Mouse (Mus musculus): ENCODE data around the gene Gm10999. TPM values are rescaled to one million over a fixed set of nuclear protein-coding genes. Genes with fewer than 3 reads are reported as not detected.
"Not testable (repeated sequence)": the region's sequence is repeated elsewhere in the genome, so short reads cannot be mapped to it uniquely, and the experiment has no call there.

The Gm10999 gene
- not detected in 2 replicates for polyA plus RNA-seq (2015; fragmentation: Nextera tagmentation; extraction: Ambion mirVana)

DNA sequence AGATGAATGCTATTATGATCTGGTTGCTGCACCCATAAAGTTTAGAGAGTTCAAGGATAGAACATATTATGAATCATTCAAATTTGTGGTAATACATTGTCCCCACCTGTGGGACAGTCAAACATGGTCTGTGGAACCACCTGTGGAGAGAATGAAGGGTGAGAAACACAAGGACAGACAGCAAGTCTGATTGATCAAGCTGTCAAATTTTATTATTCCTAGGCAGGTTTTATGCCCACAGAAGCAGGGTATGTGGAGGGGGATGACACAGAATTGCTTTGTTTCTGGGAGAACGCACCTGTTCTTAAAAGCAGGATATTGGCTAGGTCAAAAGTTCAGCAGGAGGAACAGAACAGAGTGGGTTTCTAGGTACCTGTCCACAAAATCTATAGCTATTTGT, at the start of gene Gm10999:
Gm10999 (minus strand) TSS at position 101 of the 400 bp plus-strand sequence.
- Histone ChIP-seq H3K9me3 (replicated peaks; ENCODE audit: control insufficient read depth, low read length) (no peaks in the 10 kb centered on the region), H3K4me3 (ENCODE audit: low read length) (no peak within 1 kb of the TSS), H3K9ac (ENCODE audit: low read length) (no peak within 1 kb of the TSS), H3K36me3 (ENCODE audit: control insufficient read depth, insufficient read depth) (no peaks in the 10 kb centered on the region), H3K4me2 (ENCODE audit: low read depth, low read length) (no peak within 1 kb of the TSS), H3K4me1 (ENCODE audit: control insufficient read depth, insufficient read depth, low read length) (no peaks in the 10 kb centered on the region), H3K27ac (ENCODE audit: low read length) (no peak within 1 kb of the TSS), H3K27me3 (ENCODE audit: control insufficient read depth, insufficient read depth, low read length) (no peaks in the 10 kb centered on the region)
- no peak for ATAC-seq (replicated peaks; ENCODE audit: extremely low read depth, insufficient read depth, low FRiP score)
- 48% methylated on average over 1 of the region's 1 CpGs for WGBS

DNA sequence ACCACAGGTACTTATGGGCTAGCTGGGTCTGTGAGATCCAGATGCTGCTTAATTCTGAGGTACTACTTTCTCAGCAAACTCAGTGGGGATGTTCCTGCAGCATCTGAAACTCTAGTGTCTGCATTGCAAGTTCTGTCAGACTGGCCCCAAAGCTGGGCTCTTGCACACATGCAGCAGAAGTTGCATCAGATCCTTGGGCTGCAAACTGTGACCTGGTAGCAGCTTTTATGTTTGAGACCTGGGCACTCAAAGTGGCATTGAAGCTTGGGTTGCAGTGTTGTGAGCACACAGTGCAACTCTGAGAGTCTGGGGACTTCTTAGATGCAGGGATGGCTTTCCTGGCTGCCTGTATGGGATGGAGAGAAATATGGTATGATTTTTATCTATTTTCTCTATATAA, 2.0 kb upstream of the Gm10999 start:
- H3K9ac ChIP-seq (ENCODE audit: low read length) = no peak overlapping the region
- no peak for ATAC-seq (replicated peaks; ENCODE audit: extremely low read depth, insufficient read depth, low FRiP score)
- no peak overlapping the region for H3K4me3 ChIP-seq (ENCODE audit: low read length)
- H3K27ac ChIP-seq (ENCODE audit: low read length) = no peak overlapping the region
- no peaks in the 10 kb centered on the region for H3K9me3 ChIP-seq (replicated peaks; ENCODE audit: control insufficient read depth, low read length)
- H3K4me2 ChIP-seq (ENCODE audit: low read depth, low read length) = no peak overlapping the region
- no peaks in the 10 kb centered on the region for H3K4me1 ChIP-seq (ENCODE audit: control insufficient read depth, insufficient read depth, low read length)
- no peaks in the 10 kb centered on the region for H3K27me3 ChIP-seq (ENCODE audit: control insufficient read depth, insufficient read depth, low read length)
- H3K36me3 ChIP-seq (ENCODE audit: control insufficient read depth, insufficient read depth) = no peaks in the 10 kb centered on the region

DNA sequence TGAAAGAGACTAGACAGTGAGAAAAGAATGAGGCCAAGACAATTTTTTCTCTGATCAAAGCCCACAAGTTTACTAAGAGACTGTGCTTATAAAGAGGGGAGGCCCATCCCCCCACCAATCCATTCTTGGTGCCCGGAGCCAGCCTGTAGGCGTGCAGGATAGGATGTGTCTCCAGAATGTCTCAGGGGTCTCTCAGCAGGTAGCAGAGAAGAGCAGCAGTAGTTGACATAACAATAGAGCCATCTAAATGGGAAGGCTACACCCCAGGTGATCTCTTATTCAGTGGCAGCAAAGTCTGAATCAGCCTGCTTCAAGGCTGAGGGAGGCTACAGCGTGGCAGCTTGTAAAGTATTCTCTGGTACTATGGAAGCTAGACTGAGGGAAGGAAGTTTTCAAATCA, 15.7 kb downstream of the Gm10999 start:
- WGBS = 58% methylated on average over 3 of the region's 3 CpGs
- H3K9me3 ChIP-seq (replicated peaks; ENCODE audit: control insufficient read depth, low read length) = not testable (repeated sequence)

More for the DNA sequence above, 15.7 kb downstream of the Gm10999 start:
- not testable (repeated sequence) for H3K4me2 ChIP-seq (ENCODE audit: low read depth, low read length); H3K36me3 ChIP-seq (ENCODE audit: control insufficient read depth, insufficient read depth); H3K4me1 ChIP-seq (ENCODE audit: control insufficient read depth, insufficient read depth, low read length); ATAC-seq (replicated peaks; ENCODE audit: extremely low read depth, insufficient read depth, low FRiP score); H3K4me3 ChIP-seq (ENCODE audit: low read length); H3K27me3 ChIP-seq (ENCODE audit: control insufficient read depth, insufficient read depth, low read length); H3K9ac ChIP-seq (ENCODE audit: low read length); H3K27ac ChIP-seq (ENCODE audit: low read length)

Other genes starting within 250 kb of the Gm10999 start
- gene Ccdc7a, start 66.1 kb downstream of the Gm10999 start, polyA plus RNA-seq (2015; fragmentation: Nextera tagmentation; extraction: Ambion mirVana) = 0.16 TPM in 1 of 2 replicates, not detected in the other
- not detected in 2 replicates for gene Ccdc7b, start 64.5 kb downstream of the Gm10999 start, polyA plus RNA-seq (2015; fragmentation: Nextera tagmentation; extraction: Ambion mirVana)
- gene 2610044O15Rik8, start 102.7 kb upstream of the Gm10999 start, polyA plus RNA-seq (2015; fragmentation: Nextera tagmentation; extraction: Ambion mirVana) = 19.7 and 19.9 TPM in 2 replicates

All from heart, embryonic 16.5 days (tissue).